In the genomic region with DNA sequence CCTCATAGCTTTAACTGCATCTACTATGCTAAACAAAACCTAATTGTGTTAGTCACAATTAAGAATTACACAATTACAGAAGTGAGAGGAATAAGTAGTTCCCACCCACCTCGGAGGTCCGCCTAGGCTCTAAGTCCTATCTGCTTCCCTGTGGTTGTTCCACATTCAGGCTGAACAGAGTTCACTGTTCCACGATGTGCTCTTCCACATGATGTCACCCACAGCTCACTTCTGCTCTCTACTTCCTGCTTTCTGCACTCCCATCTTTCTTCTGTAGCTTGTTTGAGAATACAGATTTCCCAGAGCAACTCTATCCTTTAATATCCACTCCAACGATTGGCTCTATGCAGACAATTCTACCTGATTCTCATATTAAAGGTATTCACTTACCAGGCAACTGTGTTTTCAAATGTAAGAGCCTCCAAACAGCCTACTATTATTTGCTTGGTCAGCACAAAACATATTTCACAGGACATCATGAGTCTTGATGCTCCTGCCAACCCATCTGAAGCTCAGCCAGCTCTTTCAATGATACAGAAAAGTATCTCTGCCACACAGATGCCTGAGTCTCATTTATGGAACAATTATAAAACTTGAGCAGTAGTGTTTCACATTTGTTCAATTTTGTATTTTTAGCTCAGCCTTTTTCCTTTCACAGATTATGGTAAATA, we compare ENCODE assay signal across 12 mouse cellular contexts.
DNase-seq lines count a peak whose midpoint lies in the region; ATAC-seq and TF ChIP-seq lines count a peak whose summit lies in the region.
"Had no signal": no experiment of that assay in that cellular context is flagged by ENCODE, and none has a peak within 500 bp of the region (broad histone marks: within the 10 kb centered on the region; RNA-seq: fewer than 3 reads in every experiment).

No protein-coding gene starts in this region.

- H3K9ac ChIP-seq in heart, embryonic 12.5 days: no peak overlapping the region
- H3K9ac ChIP-seq: heart, embryonic 15.5 days had no signal

- no peak for TF ChIP-seq CTCF in brain, embryonic 14.5 days (IDR thresholded peaks at IDR 0.05; ENCODE audit: borderline replicate concordance, extremely low read depth, insufficient read depth, insufficient read length)

- no peaks in the 10 kb centered on the region for H3K4me1 ChIP-seq in heart, embryonic 12.5 days (replicated peaks)
- H3K4me1 ChIP-seq: heart, embryonic 15.5 days had no signal

- H3K36me3 ChIP-seq in heart, embryonic 12.5 days: no peaks in the 10 kb centered on the region
- H3K36me3 ChIP-seq: G1E; heart, embryonic 15.5 days had no signal

- 62% methylated on average over 4 of the region's 4 CpGs for WGBS in heart, embryonic 12.5 days

- no peak overlapping the region for H3K4me3 ChIP-seq in heart, embryonic 12.5 days
- H3K4me3 ChIP-seq: heart, embryonic 15.5 days; megakaryocyte, embryonic 14.5 days had no signal

- no peak for TF ChIP-seq POLR2A in brain, embryonic 14.5 days (IDR thresholded peaks at IDR 0.05; ENCODE audit: borderline replicate concordance, extremely low read depth, insufficient read depth, insufficient read length, poor library complexity, severe bottlenecking)

- H3K4me2 ChIP-seq in heart, embryonic 12.5 days: no peak overlapping the region
- H3K4me2 ChIP-seq: heart, embryonic 15.5 days had no signal

- H3K27ac ChIP-seq in heart, embryonic 12.5 days (ENCODE audit: poor library complexity, severe bottlenecking): no peak overlapping the region
- H3K27ac ChIP-seq: heart, embryonic 15.5 days had no signal

- peak; percentile 24 to 44 for DNase-seq in heart, adult 18-20 months
- peak; percentile 26 to 29 for DNase-seq in lung, adult 18-20 months
- DNase-seq in lung, postnatal 10 days: no peak
- DNase-seq in brain, embryonic 14.5 days (ENCODE audit: low read depth): peak; percentile 46
- no peak for DNase-seq in adrenal gland, adult 2 months
- DNase-seq: adrenal gland, postnatal 14 days; thymus, postnatal 25 days had no signal

- no peaks in the 10 kb centered on the region for H3K27me3 ChIP-seq in heart, embryonic 12.5 days (replicated peaks)
- H3K27me3 ChIP-seq: heart, embryonic 15.5 days; megakaryocyte, embryonic 14.5 days had no signal

- H3K9me3 ChIP-seq in heart, embryonic 12.5 days (replicated peaks): no peaks in the 10 kb centered on the region
- H3K9me3 ChIP-seq: G1E; heart, embryonic 15.5 days; megakaryocyte, embryonic 14.5 days had no signal

- no peak for ATAC-seq in heart, embryonic 12.5 days (ENCODE audit: insufficient number of reproducible peaks, low FRiP score)
- peak; percentile 93 for ATAC-seq in monocyte, adult 5-6 weeks (replicated peaks; ENCODE audit: insufficient number of reproducible peaks, low FRiP score, low TSS enrichment, poor library complexity, severe bottlenecking)

Comparison
In these comparisons a context has a peak if more than half of its experiments do, and no peak if none do; other contexts are left out.
1. DNase-seq: peak in heart, adult 18-20 months (2 of 2), lung, adult 18-20 months (2 of 2) and brain, embryonic 14.5 days (single experiment); none in lung, postnatal 10 days (single experiment) and adrenal gland, adult 2 months (single experiment).